Mouse (Mus musculus) neural tube, embryonic 11.5 days (tissue): ENCODE measurements around the gene Olfr1167. TPM values are rescaled to one million over a fixed set of nuclear protein-coding genes. Genes with fewer than 3 reads are reported as not detected.
"Not testable (repeated sequence)": the region's sequence is repeated elsewhere in the genome, so short reads cannot be mapped to it uniquely, and the experiment has no call there.

Source experiments
- ATAC-seq: fragments of 200-750 bp; cut with Nextera tagmentation; 2 replicates; pipeline ENCODE4 v1.8.0; 2017; ENCODE audit warnings: moderate number of reproducible peaks, mild to moderate bottlenecking, moderate TSS enrichment, moderate library complexity; ENCODE audit not compliant: insufficient read depth, low FRiP score, low TSS enrichment
- DNase-seq: peaks from one replicate; pipeline ENCODE4 v3.0.0-alpha.2; 2015; ENCODE audit warnings: low spot score
- H3K27ac ChIP-seq: fragments of 300-500 bp; sonication (generic); 2 replicates; pipeline ENCODE4 v1.5.1; 2014; ENCODE audit warnings: low read depth, mild to moderate bottlenecking, low read length
- H3K27me3 ChIP-seq: fragments of 300-500 bp; sonication (generic); 2 replicates; pipeline ENCODE4 v1.6.1; 2014; ENCODE audit warnings: mild to moderate bottlenecking, low read length, mixed read lengths; ENCODE audit not compliant: control insufficient read depth, insufficient read depth
- H3K36me3 ChIP-seq: fragments of 300-500 bp; sonication (generic); 2 replicates; pipeline ENCODE4 v1.6.1; 2014; ENCODE audit warnings: mild to moderate bottlenecking, low read length, moderate library complexity, mixed read lengths; ENCODE audit not compliant: control insufficient read depth, insufficient read depth
- H3K4me1 ChIP-seq: fragments of 300-500 bp; sonication (generic); 2 replicates; pipeline ENCODE4 v1.6.1; 2014; ENCODE audit warnings: low read length, mixed read lengths; ENCODE audit not compliant: control insufficient read depth, insufficient read depth
- H3K4me2 ChIP-seq: fragments of 300-500 bp; sonication (generic); 2 replicates; pipeline ENCODE4 v1.6.1; 2014; ENCODE audit warnings: low read depth, mild to moderate bottlenecking, moderate library complexity
- H3K4me3 ChIP-seq: fragments of 300-500 bp; sonication (generic); 2 replicates; pipeline ENCODE4 v1.5.1; 2014; ENCODE audit warnings: low read depth, low read length
- H3K9ac ChIP-seq: fragments of 300-500 bp; sonication (generic); 2 replicates; pipeline ENCODE4 v1.6.1; 2014; ENCODE audit warnings: mild to moderate bottlenecking, low read length
- H3K9me3 ChIP-seq: fragments of 300-500 bp; sonication (generic); 2 replicates; pipeline ENCODE4 v1.6.1; 2016; ENCODE audit warnings: low read length; ENCODE audit not compliant: control insufficient read depth
- WGBS: fragments of 180-500 bp; shearing (Covaris S2); extraction: QIAGEN DNeasy Blood & Tissue Kit; methylation state at CpG from one replicate; pipeline ENCODE4 v1.1.7; 2014; 5-methylcytosine and 5-hydroxymethylcytosine counted together
- polyA plus RNA-seq: library from polyadenylated mRNA; unstranded; fragments of >200 nt; fragmentation: Nextera tagmentation; extraction: Ambion mirVana; gene quantifications from 2 replicates; pipeline ENCODE4 v1.2.1, GENCODE M21; 2014

Olfr1167 gene
- not detected in 2 replicates for polyA plus RNA-seq

DNA sequence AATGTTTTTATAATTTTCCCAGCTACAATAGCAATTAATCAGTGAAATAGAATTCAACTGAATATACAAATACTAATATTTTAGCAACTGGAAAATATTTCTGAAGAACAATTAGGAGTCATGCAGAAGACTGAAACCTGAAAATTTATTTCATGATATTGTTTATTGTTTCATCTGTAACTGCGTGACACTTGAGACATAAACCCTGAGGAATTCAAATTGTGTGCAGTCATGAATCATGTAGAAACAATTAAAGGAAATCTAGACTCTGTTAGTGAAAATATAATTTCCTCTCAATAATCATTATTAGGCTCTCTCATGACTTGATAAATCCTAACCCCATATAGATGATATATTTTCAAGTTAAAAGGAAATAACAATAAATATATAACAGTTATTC lies at the start of gene Olfr1167:
Gene Olfr1167, minus strand, starts transcription at position 101 of the 400 bp plus-strand sequence.
- not testable (repeated sequence) for H3K4me3 ChIP-seq, DNase-seq, H3K27ac ChIP-seq, ATAC-seq, H3K27me3 ChIP-seq, H3K9ac ChIP-seq, H3K9me3 ChIP-seq, H3K4me1 ChIP-seq, H3K36me3 ChIP-seq, H3K4me2 ChIP-seq
- WGBS: 85% methylated on average over 1 of the region's 1 CpGs

GRCm38 (mm10) chr2:88181580-88181979 lies 26.6 kb upstream of the Olfr1167 start, which contains the start of gene Olfr1168:
TSS of gene Olfr1168 (plus strand) at chr2:88181880.
- Histone ChIP-seq H3K9me3 (no peaks in the 10 kb centered on the region), H3K27ac (no peak within 1 kb of the TSS), H3K27me3 (no peaks in the 10 kb centered on the region), H3K4me1 (no peaks in the 10 kb centered on the region), H3K36me3 (no peaks in the 10 kb centered on the region), H3K4me3 (no peak within 1 kb of the TSS), H3K4me2 (no peak within 1 kb of the TSS), H3K9ac (no peak within 1 kb of the TSS)
- no peak for DNase-seq
- WGBS: 91% methylated on average over 2 of the region's 2 CpGs
- no peak for ATAC-seq

DNA sequence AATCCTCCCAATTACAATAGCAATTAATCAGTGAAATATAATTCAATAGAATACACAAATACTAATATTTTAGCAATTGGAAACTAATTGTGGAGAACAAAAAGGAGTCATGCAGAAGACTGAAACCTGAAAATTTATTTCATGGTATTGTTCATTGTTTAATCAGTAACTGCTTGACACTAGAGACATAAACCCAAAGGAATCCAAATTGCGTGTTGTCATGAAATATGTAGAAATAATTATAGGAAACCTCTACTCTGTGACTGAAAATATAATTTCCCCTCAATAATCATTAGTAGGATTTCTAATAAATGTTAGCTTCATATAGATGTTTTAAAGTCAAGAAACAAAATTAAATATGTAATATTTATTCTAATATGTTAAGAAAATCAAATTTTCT lies 26.8 kb downstream of the Olfr1167 start, which contains the start of gene Olfr1166:
Gene Olfr1166, minus strand, starts transcription at position 101 of the 400 bp plus-strand sequence.
- Histone ChIP-seq H3K4me1 (no peaks in the 10 kb centered on the region), H3K4me2 (no peak within 1 kb of the TSS), H3K27ac (no peak within 1 kb of the TSS), H3K27me3 (no peaks in the 10 kb centered on the region), H3K9ac (no peak within 1 kb of the TSS), H3K36me3 (no peaks in the 10 kb centered on the region), H3K4me3 (no peak within 1 kb of the TSS), H3K9me3 (no peaks in the 10 kb centered on the region)
- ATAC-seq: no peak
- 91% methylated on average over 1 of the region's 1 CpGs for WGBS
- no peak for DNase-seq

Other genes with a start within 250 kb of the Olfr1167 start
- gene Olfr1155, start 210.1 kb downstream of the Olfr1167 start, polyA plus RNA-seq: not detected in 2 replicates
- not detected in 2 replicates for gene Olfr1156, start 202.1 kb downstream of the Olfr1167 start, polyA plus RNA-seq
- not detected in 2 replicates for gene Olfr1157, start 186.9 kb downstream of the Olfr1167 start, polyA plus RNA-seq
- gene Olfr74, start 180.5 kb downstream of the Olfr1167 start, polyA plus RNA-seq: not detected in 2 replicates
- not detected in 2 replicates for gene Olfr1158, start 165.1 kb downstream of the Olfr1167 start, polyA plus RNA-seq
- gene Olfr1160, start 146.9 kb downstream of the Olfr1167 start, polyA plus RNA-seq: not detected in 2 replicates
- gene Olfr1161, start 132.4 kb downstream of the Olfr1167 start, polyA plus RNA-seq: not detected in 2 replicates
- not detected in 2 replicates for gene Olfr73, start 117.5 kb downstream of the Olfr1167 start, polyA plus RNA-seq
- gene Olfr1162, start 104.1 kb downstream of the Olfr1167 start, polyA plus RNA-seq: not detected in 2 replicates
- gene Olfr1163, start 83.4 kb downstream of the Olfr1167 start, polyA plus RNA-seq: not detected in 2 replicates
- not detected in 2 replicates for gene Olfr1164, start 61.2 kb downstream of the Olfr1167 start, polyA plus RNA-seq
- not detected in 2 replicates for gene Olfr1166, start 26.9 kb downstream of the Olfr1167 start, polyA plus RNA-seq
- not detected in 2 replicates for gene Olfr1168, start 26.7 kb upstream of the Olfr1167 start, polyA plus RNA-seq
- not detected in 2 replicates for gene Olfr1170, start 73.1 kb upstream of the Olfr1167 start, polyA plus RNA-seq
- gene Olfr1173, start 124.7 kb upstream of the Olfr1167 start, polyA plus RNA-seq: not detected in 2 replicates
- gene Olfr1174-ps, start 159.9 kb upstream of the Olfr1167 start, polyA plus RNA-seq: not detected in 2 replicates
- gene Olfr1175-ps, start 172.0 kb upstream of the Olfr1167 start, polyA plus RNA-seq: not detected in 2 replicates
- not detected in 2 replicates for gene Olfr1176, start 181.5 kb upstream of the Olfr1167 start, polyA plus RNA-seq
- gene Olfr1177-ps, start 191.3 kb upstream of the Olfr1167 start, polyA plus RNA-seq: not detected in 2 replicates
- not detected in 2 replicates for gene Olfr1178, start 231.9 kb upstream of the Olfr1167 start, polyA plus RNA-seq